Mouse (Mus musculus) layer of hippocampus, postnatal 25 days (tissue): ENCODE results near the gene Masp2. TPM values are rescaled to one million over a fixed set of nuclear protein-coding genes. Genes with fewer than 3 reads are reported as not detected.

ENCODE experiments used
- total RNA-seq, 2 experiments: library from RNA; stranded (reverse); gene quantifications; 2 replicates each; pipeline ENCODE4 v1.2.3; 2021

The Masp2 gene
- total RNA-seq, 2 experiments from 2014 or later = 3.0 to 3.9 TPM

Other genes starting within 250 kb of the Masp2 start
- gene Ubiad1, start 157.8 kb upstream of the Masp2 start, total RNA-seq = 10 to 100 TPM in 1 of 2 experiments, 1 to 10 TPM in 1; 9.1 to 10.0 TPM
- gene Mtor, start 153.9 kb upstream of the Masp2 start, total RNA-seq = 10 to 100 TPM; 86.0 to 86.2 TPM
- gene Angptl7, start 102.1 kb upstream of the Masp2 start, total RNA-seq = under 1 TPM; 0.27 to 0.45 TPM
- 10 to 100 TPM; 45.2 to 50.8 TPM for gene Exosc10, start 44.1 kb upstream of the Masp2 start, total RNA-seq
- gene Srm, start 11.1 kb upstream of the Masp2 start, total RNA-seq = 10 to 100 TPM; 70.5 to 78.1 TPM
- gene Tardbp, start 24.5 kb downstream of the Masp2 start, total RNA-seq = 100 to 1,000 TPM; 188 to 216 TPM
- gene Gm572, start 40.8 kb downstream of the Masp2 start, total RNA-seq = not detected
- gene Casz1, start 201.9 kb downstream of the Masp2 start, total RNA-seq = under 1 TPM; 0.49 to 0.75 TPM